Mouse (Mus musculus) kidney, adult 2 months (tissue): Measurements from ENCODE around the gene Snapc1. TPM values are rescaled to one million over a fixed set of nuclear protein-coding genes. Genes with fewer than 3 reads are reported as not detected.

ENCODE experiments used
- DNase-seq: peaks from one replicate; pipeline ENCODE4 v3.0.0; 2021
- H3K27ac ChIP-seq: fragments of 200-500 bp; 2 replicates; pipeline ENCODE4 v1.5.1; 2012; ENCODE audit warnings: low read depth, low read length, control low read depth, inconsistent platforms; ENCODE audit not compliant: insufficient read depth
- H3K27me3 ChIP-seq: fragments of 200-500 bp; replicated peaks from 2 replicates; pipeline ENCODE4 v1.6.1; 2012; ENCODE audit warnings: mild to moderate bottlenecking, moderate library complexity, low read length, inconsistent platforms; ENCODE audit not compliant: control insufficient read depth, insufficient read depth
- H3K36me3 ChIP-seq: fragments of 200-500 bp; 2 replicates; pipeline ENCODE4 v1.6.1; 2012; ENCODE audit warnings: mild to moderate bottlenecking, moderate library complexity, low read length, inconsistent platforms; ENCODE audit not compliant: control insufficient read depth, insufficient read depth
- H3K4me1 ChIP-seq: fragments of 200-500 bp; 2 replicates; pipeline ENCODE4 v1.6.1; 2011; ENCODE audit warnings: low read length; ENCODE audit not compliant: control insufficient read depth, insufficient read depth
- H3K4me3 ChIP-seq: fragments of 200-500 bp; 2 replicates; pipeline ENCODE4 v1.5.1; 2011; ENCODE audit warnings: mild to moderate bottlenecking, low read depth, low read length, control low read depth; ENCODE audit not compliant: insufficient read depth
- CTCF ChIP-seq: fragments of 200-500 bp; conservative IDR thresholded peaks from 2 replicates; pipeline ENCODE4 v1.5.1; 2011; ENCODE audit warnings: low read depth, mild to moderate bottlenecking, control low read depth, low read length, moderate library complexity, mixed read lengths; ENCODE audit not compliant: insufficient read depth, insufficient read length
- POLR2A ChIP-seq: fragments of 200-500 bp; IDR thresholded peaks from one replicate; pipeline ENCODE4 v1.6.1; 2011; ENCODE audit warnings: low read depth, low read length, control low read depth
- WGBS: fragments of 180-500 bp; shearing (Covaris S2); methylation state at CpG from one replicate; pipeline ENCODE4 v1.1.7; 2018; 5-methylcytosine and 5-hydroxymethylcytosine counted together
- polyA plus RNA-seq: library from polyadenylated mRNA; depleted of rRNA; stranded (reverse); fragments of >200 nt; gene quantifications from 2 replicates; pipeline ENCODE4 v1.2.3, GENCODE M21; 2012

The Snapc1 gene
- polyA plus RNA-seq, 1 experiment = 9.2 TPM

DNA sequence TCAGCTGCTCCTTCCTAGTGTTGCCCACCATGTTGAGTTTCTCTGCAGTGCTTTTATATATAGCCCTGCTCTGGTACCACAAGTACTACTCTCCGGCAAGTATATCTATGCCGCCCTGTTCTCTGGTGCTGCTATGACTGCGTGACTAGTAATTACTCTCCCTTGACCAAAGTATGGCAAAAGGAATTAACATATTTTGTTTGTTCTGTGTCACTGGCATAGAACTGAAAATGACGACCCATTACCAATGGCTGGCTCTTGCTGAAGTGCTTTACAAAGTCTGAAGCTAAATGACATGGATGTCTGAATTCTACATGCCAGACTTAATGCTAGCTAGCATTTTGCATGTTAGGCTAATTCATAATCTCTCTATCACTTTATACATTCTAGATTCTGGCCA, 15.9 kb upstream of the Snapc1 start:
- Histone ChIP-seq H3K27ac (no peak overlapping the region), H3K4me3 (no peak overlapping the region), H3K36me3 (peaks cover 3% of the 10 kb centered on the region), H3K4me1 (peaks cover 3% of the 10 kb centered on the region; the same call in 1 of the 2 replicates), H3K27me3 (no peaks in the 10 kb centered on the region)
- DNase-seq = no peak
- WGBS = 86% methylated on average over 4 of the region's 4 CpGs
- TF ChIP-seq CTCF (no peak), POLR2A (no peak)

DNA sequence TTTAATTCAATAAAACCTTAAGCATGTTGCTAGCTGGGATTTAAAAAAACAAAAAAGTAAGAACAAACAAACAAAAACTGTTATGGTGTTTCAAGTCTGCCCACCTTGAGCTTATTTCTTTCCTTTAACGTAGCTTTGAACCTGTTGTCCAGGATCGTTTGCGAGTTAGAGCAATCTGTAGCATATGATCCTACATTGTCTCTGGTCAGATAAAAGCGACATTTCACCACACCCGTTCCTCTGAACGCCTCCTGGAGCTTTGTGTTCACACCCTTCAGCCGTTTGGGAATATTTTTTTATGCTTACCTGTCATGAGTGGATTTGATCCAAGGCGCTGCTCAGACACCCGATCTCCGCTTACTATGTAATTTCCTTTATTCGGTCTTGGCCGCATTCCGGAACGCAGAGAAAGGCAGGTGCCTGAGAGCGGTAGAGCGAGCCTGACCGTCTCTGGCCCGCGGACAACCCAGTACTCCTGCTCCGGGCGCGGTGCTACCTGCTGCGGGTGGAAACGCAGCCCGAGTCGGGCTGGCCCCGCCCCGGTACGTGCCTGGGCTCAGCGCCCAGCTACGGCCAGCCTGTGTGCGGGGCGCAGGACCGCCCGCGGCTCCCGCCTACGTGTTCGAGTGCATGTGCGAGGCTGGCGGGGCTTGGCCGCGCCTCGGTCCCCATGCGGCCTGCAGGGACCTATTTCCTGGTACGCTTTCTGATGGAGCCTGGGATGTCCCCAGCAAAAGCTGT, 14.8 kb upstream of the Snapc1 start:
- 7% methylated on average over 46 of the region's 46 CpGs for WGBS
- Histone ChIP-seq H3K4me3 (peak overlapping the region; percentile 34), H3K36me3 (no peaks in the 10 kb centered on the region; the same call in none of the 2 replicates), H3K27ac (no peak overlapping the region), H3K27me3 (no peaks in the 10 kb centered on the region), H3K4me1 (peaks cover 4% of the 10 kb centered on the region; the same call in 1 of the 2 replicates)
- no peak for TF ChIP-seq POLR2A
- no peak for TF ChIP-seq CTCF
- DNase-seq = peak; percentile 64

DNA sequence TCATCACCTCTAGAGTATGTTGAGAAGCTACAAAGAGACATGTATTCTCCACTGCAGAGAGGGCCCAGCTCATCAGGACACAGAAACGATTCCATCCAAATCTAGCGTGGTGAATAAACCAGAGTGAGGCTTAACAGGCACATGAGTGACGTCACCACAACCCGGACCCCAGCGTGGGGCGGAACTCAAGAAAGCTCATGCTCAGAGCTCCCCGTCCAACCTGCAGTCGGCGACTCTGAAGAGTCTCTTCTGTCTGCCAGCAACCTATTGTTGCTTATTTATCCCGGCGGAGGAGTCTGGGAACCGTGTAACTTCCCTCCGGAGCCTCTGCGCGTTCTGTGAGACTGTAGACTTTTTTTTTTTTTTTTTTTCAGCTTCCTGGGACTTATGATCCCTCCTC, 11.4 kb upstream of the Snapc1 start:
- Histone ChIP-seq H3K27ac (no peak overlapping the region), H3K36me3 (no peaks in the 10 kb centered on the region), H3K4me1 (peaks cover 8% of the 10 kb centered on the region; the same call in 1 of the 2 replicates), H3K27me3 (no peaks in the 10 kb centered on the region), H3K4me3 (no peak overlapping the region)
- TF ChIP-seq POLR2A (no peak), CTCF (no peak)
- peak; percentile 26 for DNase-seq
- 16% methylated on average over 15 of the region's 15 CpGs for WGBS

DNA sequence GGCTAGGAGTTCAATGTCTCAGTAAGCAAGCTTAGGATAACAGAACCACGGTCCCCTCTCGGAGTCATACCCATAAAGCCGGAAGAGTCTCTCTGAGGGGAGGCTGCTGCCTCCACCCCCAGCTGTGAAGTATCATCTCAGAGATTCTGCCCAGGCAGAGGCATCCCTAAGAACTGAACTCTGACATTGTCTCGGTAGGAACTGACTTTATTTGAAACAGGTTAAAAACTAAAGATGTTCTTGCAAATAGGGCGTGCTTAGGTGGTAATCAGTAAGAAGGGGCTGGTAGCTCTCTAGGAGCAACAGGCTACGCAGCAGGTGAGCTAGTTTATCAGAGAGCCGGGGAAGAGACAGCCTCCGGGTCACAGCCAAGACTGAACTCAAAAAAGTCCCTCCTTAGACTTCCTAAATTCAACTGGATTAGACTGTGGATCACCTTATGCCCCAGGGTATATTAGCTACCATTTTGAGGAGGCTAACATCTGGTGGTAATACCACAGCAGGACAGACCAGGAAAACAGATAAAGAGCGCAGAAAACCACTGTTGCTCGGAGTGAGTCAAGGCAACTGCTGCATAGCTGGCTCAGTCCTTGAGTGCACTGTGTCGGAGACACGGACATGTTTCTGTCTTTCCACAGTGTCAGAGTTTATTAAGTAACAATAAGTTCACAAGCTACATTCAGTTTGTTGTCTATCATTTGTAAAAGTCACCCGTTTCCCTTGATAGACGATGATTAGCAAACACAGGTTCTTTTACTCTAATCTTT, 10.7 kb upstream of the Snapc1 start:
- Histone ChIP-seq H3K27me3 (no peaks in the 10 kb centered on the region), H3K4me1 (peaks cover 8% of the 10 kb centered on the region; the same call in 1 of the 2 replicates), H3K4me3 (no peak overlapping the region), H3K36me3 (no peaks in the 10 kb centered on the region), H3K27ac (no peak overlapping the region)
- TF ChIP-seq CTCF (no peak), POLR2A (no peak)
- WGBS = 70% methylated on average over 14 of the region's 14 CpGs
- DNase-seq = no peak

DNA sequence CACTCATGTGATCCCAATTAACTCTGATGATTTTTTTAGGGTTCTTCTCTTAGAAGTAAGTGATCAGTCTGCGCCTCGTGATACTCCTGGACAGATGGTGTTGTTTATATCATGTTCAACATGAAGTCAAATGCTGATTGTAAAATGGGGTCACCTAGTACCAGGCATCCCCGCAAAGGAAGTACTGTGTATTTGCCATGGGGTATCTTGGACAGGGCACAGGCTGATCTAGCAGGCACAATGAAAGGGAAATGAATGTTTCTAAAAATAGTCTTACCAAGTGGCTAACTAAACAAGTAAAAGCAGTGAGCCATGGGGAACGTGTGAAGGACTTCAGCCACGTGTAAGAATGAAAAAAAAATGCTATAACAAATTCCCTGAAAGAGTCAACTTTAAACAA, 9.5 kb upstream of the Snapc1 start:
- H3K4me1 ChIP-seq = peaks cover 5% of the 10 kb centered on the region; the same call in 1 of the 2 replicates
- DNase-seq = peak; percentile 33
- H3K27ac ChIP-seq = peak overlapping the region; percentile 41; the same call in 1 of the 2 replicates
- no peak for TF ChIP-seq CTCF
- TF ChIP-seq POLR2A = no peak
- no peak overlapping the region for H3K4me3 ChIP-seq
- WGBS = 48% methylated on average over 5 of the region's 5 CpGs
- no peaks in the 10 kb centered on the region for H3K36me3 ChIP-seq
- H3K27me3 ChIP-seq = no peaks in the 10 kb centered on the region

DNA sequence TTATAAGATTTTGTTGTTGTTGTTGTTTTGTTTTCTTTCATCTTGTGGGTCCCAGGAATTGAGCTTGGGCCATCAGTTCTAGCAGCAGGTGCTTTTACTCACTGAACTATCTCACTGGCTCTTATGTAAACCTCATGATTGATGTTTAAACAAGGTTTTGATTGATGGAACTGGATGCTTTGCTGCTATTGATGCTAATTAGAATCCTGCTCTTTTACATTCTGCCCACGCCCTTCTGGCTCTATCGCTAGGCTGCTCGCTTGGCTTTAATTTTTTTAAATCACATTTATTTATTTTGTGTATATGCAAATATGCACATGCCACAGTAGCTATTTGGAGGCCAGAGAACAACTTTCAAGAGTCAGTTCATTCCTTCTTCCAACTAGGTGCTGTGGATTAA, 6.6 kb upstream of the Snapc1 start:
- Histone ChIP-seq H3K27me3 (no peaks in the 10 kb centered on the region), H3K36me3 (no peaks in the 10 kb centered on the region), H3K4me3 (no peak overlapping the region), H3K27ac (no peak overlapping the region), H3K4me1 (peaks cover 5% of the 10 kb centered on the region; the same call in 1 of the 2 replicates)
- 92% methylated on average over 3 of the region's 3 CpGs for WGBS
- no peak for DNase-seq
- TF ChIP-seq POLR2A (no peak), CTCF (no peak)

DNA sequence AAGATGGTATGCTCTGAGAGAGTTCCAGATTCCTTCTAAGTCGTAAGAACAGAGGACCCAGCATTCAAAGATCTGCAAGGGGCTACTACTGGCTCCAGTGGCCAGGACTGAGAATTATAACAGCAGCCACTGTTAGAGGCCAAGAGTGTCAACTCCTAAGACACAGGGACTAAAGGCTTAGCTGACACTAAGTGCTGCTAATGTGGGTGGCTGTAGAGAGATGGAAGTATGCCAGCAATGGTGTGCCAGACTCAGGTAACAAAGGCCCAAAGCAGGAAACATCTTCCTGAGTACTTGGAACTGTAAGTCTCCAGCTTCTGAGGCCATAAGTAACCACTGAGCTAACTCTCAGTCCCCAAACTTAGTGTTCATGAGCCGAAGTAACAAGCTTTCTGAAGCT, 5.5 kb upstream of the Snapc1 start:
- no peak for DNase-seq
- no peaks in the 10 kb centered on the region for H3K27me3 ChIP-seq
- no peak for TF ChIP-seq POLR2A
- no peak for TF ChIP-seq CTCF
- no peak overlapping the region for H3K4me3 ChIP-seq
- no peaks in the 10 kb centered on the region for H3K36me3 ChIP-seq
- 88% methylated on average over 2 of the region's 2 CpGs for WGBS
- H3K4me1 ChIP-seq = peaks cover 5% of the 10 kb centered on the region; the same call in 1 of the 2 replicates
- no peak overlapping the region for H3K27ac ChIP-seq
